Mouse (Mus musculus) thymus, adult 2 months (tissue): Measurements from ENCODE around the gene Cnn3.

Experiments
- CTCF ChIP-seq: fragments of 200-500 bp; IDR thresholded peaks from 2 replicates; pipeline ENCODE4 v1.5.1; 2012; ENCODE audit warnings: mild to moderate bottlenecking, control low read depth, low read length, moderate library complexity, borderline replicate concordance; ENCODE audit not compliant: control insufficient read depth, poor library complexity, insufficient read depth; ENCODE audit errors: extremely low read depth
- POLR2A ChIP-seq: fragments of 200-500 bp; IDR thresholded peaks from 2 replicates; pipeline ENCODE4 v1.6.1; 2012; ENCODE audit warnings: mild to moderate bottlenecking, low read length, control low read depth, moderate library complexity; ENCODE audit not compliant: control insufficient read depth, poor library complexity, insufficient read depth; ENCODE audit errors: extremely low read depth

- TF ChIP-seq POLR2A = no peak
- no peak for TF ChIP-seq CTCF
These were observed 17.6 kb downstream of the Cnn3 start for GRCm38 (mm10) chr3:121443861-121444271.
